In the genomic region with DNA sequence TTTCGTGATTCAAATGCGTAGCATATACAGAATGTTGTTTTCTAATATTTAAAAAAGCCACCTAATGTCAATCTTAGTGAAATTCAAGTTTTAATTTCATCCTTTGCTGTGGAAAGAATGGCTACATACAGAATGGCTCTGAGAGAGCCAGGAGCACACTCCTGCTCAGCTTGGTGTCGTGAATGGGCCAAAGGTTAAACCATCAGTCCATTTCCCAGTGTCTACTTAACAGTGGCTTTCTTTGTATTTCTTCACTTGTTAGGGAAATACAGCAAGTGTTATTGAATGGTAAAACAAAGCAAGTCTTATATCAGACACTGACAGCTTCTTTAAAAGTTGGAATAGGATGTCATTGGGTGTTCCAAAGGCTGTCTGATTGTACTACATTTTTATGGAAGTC, we compare ENCODE assay signal across 26 mouse cellular contexts.
DNase-seq lines count a peak whose midpoint lies in the region; TF ChIP-seq lines count a peak whose summit lies in the region.
"Had no signal": no experiment of that assay in that cellular context is flagged by ENCODE, and none has a peak within 500 bp of the region (broad histone marks: within the 10 kb centered on the region; RNA-seq: fewer than 3 reads in every experiment).

No protein-coding gene starts in this region.

- TF ChIP-seq CTCF in kidney, adult 2 months (conservative IDR thresholded peaks at IDR 0.05; ENCODE audit: insufficient read depth, insufficient read length, low read depth, low read length) = no peak

- no peaks in the 10 kb centered on the region for H3K36me3 ChIP-seq in kidney, adult 2 months (ENCODE audit: control insufficient read depth, insufficient read depth, low read length)
- H3K36me3 ChIP-seq: embryonic facial prominence, embryonic 10.5 days; embryonic facial prominence, embryonic 15.5 days; forebrain, embryonic 12.5 days; heart, embryonic 13.5 days; hindbrain, embryonic 10.5 days; limb, embryonic 15.5 days; liver, embryonic 15.5 days had no signal

- peak; percentile 17 for DNase-seq in kidney, adult 2 months
- no peak for DNase-seq in kidney, postnatal 14 days
- peak; percentile 24 for DNase-seq in retina, postnatal 1 day
- DNase-seq in retina, embryonic 14.5 days (ENCODE audit: low spot score) = no peak
- peak; percentile 42 for DNase-seq in embryo, embryonic 11 days
- no peak for DNase-seq in left cerebral cortex, postnatal 36 days (ENCODE audit: low spot score in 2 of 2)
- no peak for DNase-seq in heart, postnatal 14 days
- DNase-seq: adrenal gland, adult 2 months; cerebellum, adult 8-10 months; cerebellum, postnatal 25 days; forebrain, postnatal 0 days; heart, adult 2 months; heart, postnatal 10 days; kidney, postnatal 25 days; lung, embryonic 14.5 days; right cerebral cortex, adult 18-20 months; spleen, adult 18-20 months; thymus, postnatal 4 days had no signal

- no peaks in the 10 kb centered on the region for H3K27me3 ChIP-seq in kidney, adult 2 months (replicated peaks; ENCODE audit: control insufficient read depth, insufficient read depth, low read length)
- H3K27me3 ChIP-seq: embryonic facial prominence, embryonic 15.5 days; forebrain, embryonic 12.5 days; heart, embryonic 13.5 days; limb, embryonic 15.5 days; liver, embryonic 15.5 days had no signal

- intact Hi-C loops in left cerebral cortex, postnatal 36 days (cut with DNase I) = loop anchor here (5.0 kb wide), 1 partner anchor 66 kb away; no protein-coding TSS in a partner anchor
- intact Hi-C loops in heart, postnatal 14 days (cut with DNase I) = no loop called here

- WGBS in kidney, adult 2 months = 79% methylated on average over 3 of the region's 3 CpGs

- H3K27ac ChIP-seq in kidney, adult 2 months (ENCODE audit: insufficient read depth, low read depth, low read length) = no peak overlapping the region
- H3K27ac ChIP-seq: embryonic facial prominence, embryonic 10.5 days; embryonic facial prominence, embryonic 15.5 days; forebrain, embryonic 12.5 days; heart, adult 2 months; heart, embryonic 13.5 days; hindbrain, embryonic 10.5 days; limb, embryonic 10.5 days; limb, embryonic 15.5 days; liver, embryonic 15.5 days had no signal

- TF ChIP-seq POLR2A in kidney, adult 2 months (IDR thresholded peaks at IDR 0.05; ENCODE audit: low read depth, low read length) = no peak

- H3K4me1 ChIP-seq in kidney, adult 2 months (ENCODE audit: control insufficient read depth, insufficient read depth, low read length) = no peaks in the 10 kb centered on the region
- H3K4me1 ChIP-seq: embryonic facial prominence, embryonic 15.5 days; limb, embryonic 10.5 days; limb, embryonic 15.5 days had no signal

- H3K4me3 ChIP-seq in kidney, adult 2 months (ENCODE audit: insufficient read depth, low read depth, low read length) = no peak overlapping the region
- H3K4me3 ChIP-seq: embryonic facial prominence, embryonic 10.5 days; embryonic facial prominence, embryonic 15.5 days; forebrain, embryonic 12.5 days; heart, adult 2 months; heart, embryonic 13.5 days; hindbrain, embryonic 10.5 days; limb, embryonic 10.5 days; limb, embryonic 15.5 days; liver, embryonic 15.5 days had no signal

Comparison
In these comparisons a context has a peak if more than half of its experiments do, and no peak if none do; other contexts are left out.
1. DNase-seq: peak in kidney, adult 2 months (single experiment), retina, postnatal 1 day (single experiment) and embryo, embryonic 11 days (single experiment); none in kidney, postnatal 14 days (single experiment), retina, embryonic 14.5 days (single experiment), left cerebral cortex, postnatal 36 days (0 of 2) and heart, postnatal 14 days (0 of 2).